Mouse (Mus musculus): ENCODE measurements at regions not wholly inside any gene's neighbourhood (a gene's known extent, or its start where the extent isn't known, plus 50 kb on each side); places are given as distances from the start of the nearest gene placed in this dataset.

DNA sequence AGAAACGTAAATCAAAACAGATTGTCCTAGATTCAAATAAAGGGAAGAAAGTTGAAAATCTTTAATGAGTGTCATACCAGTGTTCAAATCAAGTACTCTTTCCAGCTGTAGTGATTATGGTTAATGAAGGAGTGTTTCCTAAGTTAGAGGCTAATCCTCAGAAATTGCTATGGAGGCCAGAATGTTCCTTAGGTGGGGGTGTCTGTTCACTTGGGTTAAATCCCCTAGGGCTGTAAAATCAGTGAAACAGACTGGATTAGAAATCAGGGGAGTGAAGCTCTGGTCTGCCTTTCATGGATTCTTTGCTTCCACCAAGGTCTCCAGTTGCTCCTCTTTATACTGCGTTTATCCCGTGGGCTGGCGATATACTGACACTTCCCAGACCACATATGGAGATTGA lies 270.7 kb upstream of the 1700056E22Rik start:
- TF ChIP-seq MAFK (IDR thresholded peaks at IDR 0.05; ENCODE audit: insufficient read depth, low read depth, low read length) (no peak), CHD2 (IDR thresholded peaks at IDR 0.05; ENCODE audit: low read depth, low read length) (no peak), ZC3H11A (IDR thresholded peaks at IDR 0.05; ENCODE audit: borderline replicate concordance, low read depth, low read length) (no peak), ZNF384 (IDR thresholded peaks at IDR 0.05; ENCODE audit: low read depth, low read length) (no peak), HCFC1 (IDR thresholded peaks at IDR 0.05; ENCODE audit: borderline replicate concordance, insufficient read depth, low read length) (no peak)
